Mouse (Mus musculus) retina, postnatal 1 day (tissue): ENCODE results near the gene Rnf185.
A peak's percentile ranks its signal among the peaks of the same experiment; 100 is the strongest.

ENCODE experiments used
- DNase-seq: peaks from one replicate; pipeline ENCODE4 v3.0.0-alpha.2; 2012

The Rnf185 gene

GRCm38 (mm10) chr11:3452167-3452639, at the start of gene Rnf185:
Gene Rnf185 (minus strand): TSS chr11:3452363.
- peak; percentile 98 for DNase-seq

DNA sequence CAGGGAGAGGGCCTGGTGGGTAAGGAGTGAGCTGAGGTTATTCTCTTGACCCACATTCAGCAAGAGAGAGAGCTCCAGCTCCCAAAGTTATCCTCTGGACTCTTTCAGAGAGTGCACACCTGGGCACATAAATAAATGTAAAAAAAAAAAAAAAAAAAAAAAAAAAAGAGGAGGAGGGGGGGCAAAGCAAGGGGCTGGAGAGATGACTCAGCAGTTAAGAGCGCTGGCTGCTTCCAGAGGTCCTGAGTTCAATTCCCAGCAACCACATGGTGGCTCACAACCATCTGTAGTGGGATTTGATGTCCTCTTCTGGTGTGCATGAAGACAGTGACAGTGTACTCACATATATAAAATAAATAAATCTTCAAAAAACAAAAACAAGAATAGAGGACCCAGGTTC, 45.1 kb upstream of the Rnf185 start:
- no peak for DNase-seq

GRCm38 (mm10) chr11:3496756-3497155, 44.6 kb upstream of the Rnf185 start:
- DNase-seq: no peak

- DNase-seq: no peak
Observed at GRCm38 (mm10) chr11:3495496-3495895, 43.3 kb upstream of the Rnf185 start.

GRCm38 (mm10) chr11:3494857-3495256, 42.7 kb upstream of the Rnf185 start:
- DNase-seq: no peak

- no peak for DNase-seq
Observed at GRCm38 (mm10) chr11:3492748-3493147, 40.6 kb upstream of the Rnf185 start.

GRCm38 (mm10) chr11:3489036-3489435, 36.9 kb upstream of the Rnf185 start:
- DNase-seq: no peak

GRCm38 (mm10) chr11:3487952-3488570, 35.9 kb upstream of the Rnf185 start, which contains the start of gene Pla2g3:
Gene Pla2g3 (plus strand): TSS chr11:3488284.
- DNase-seq: peak; percentile 55

DNA sequence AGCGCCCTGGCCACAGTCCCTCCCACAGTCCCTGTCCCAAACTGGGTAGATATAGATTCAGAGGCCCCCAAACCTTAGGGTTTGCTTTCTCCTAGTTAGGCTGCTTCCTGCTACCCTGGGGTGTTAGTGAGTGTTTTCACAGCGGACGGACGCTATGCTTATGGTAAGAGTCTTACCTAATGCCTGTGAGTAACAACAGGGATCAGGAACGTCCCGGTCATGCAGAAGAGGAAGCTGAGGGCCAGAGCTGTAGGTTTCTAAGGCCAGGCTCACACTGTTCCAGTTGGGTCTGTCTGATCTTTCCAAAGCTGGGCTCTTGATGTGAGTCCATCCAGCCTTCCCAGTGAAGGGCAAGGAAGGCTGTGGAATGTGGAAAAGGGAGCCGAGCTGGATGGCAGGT, 34.2 kb upstream of the Rnf185 start:
- no peak for DNase-seq

- DNase-seq: no peak
Observed at GRCm38 (mm10) chr11:3483980-3484642, 31.9 kb upstream of the Rnf185 start.

GRCm38 (mm10) chr11:3475489-3475888, 23.3 kb upstream of the Rnf185 start:
- DNase-seq: no peak

DNA sequence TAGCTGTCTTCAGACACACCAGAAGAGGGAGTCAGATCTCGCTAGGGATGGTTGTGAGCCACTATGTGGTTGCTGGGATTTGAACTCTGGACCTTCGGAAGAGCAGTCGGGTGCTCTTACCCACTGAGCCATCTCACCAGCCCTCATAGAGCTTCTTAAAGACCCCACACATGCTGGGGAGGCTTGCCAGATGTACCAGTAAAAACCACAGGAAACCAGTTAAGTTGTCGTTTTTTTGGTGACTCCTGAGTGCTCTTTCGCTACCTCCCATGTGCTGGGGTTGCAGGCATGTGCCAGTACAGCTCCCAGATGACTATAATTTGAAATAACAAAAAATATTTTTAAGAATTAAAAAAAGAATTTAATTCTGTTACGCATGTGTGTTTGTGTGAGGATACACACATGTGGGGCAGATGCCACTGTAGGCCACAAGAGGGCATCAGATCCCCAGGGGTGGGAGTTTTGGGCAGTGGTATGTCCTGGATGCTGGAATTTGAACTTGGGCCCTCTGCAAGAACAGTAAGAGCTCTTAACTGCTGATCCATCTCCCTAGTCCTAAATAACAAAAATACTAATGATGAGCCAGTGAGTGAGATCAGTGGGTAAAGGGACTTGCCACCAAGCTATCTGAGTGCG, 22.4 kb upstream of the Rnf185 start:
- DNase-seq: no peak

- peak; percentile 86 for DNase-seq
Observed at GRCm38 (mm10) chr11:3472484-3472883, 20.3 kb upstream of the Rnf185 start.

- no peak for DNase-seq
Observed at GRCm38 (mm10) chr11:3471448-3471850, 19.3 kb upstream of the Rnf185 start.

GRCm38 (mm10) chr11:3462846-3463245, 10.7 kb upstream of the Rnf185 start:
- no peak for DNase-seq

DNA sequence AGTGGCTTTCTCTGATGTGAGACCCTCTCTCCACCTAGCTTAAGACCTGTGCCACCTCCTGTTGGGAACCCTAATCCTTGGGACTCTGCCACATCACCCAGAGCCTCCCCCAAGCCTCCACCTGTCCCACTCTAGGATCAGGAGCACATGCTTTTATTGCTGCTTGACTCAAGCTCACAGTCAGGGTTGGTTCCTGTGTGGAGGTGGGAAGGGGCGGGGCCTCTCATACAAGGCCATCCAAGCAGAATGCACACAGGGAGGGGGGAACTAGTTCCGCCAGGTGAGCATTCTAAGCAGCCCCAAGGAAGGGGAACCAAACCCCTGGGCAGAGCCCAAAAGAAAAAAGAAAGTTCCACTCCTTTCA, 6.9 kb upstream of the Rnf185 start:
- no peak for DNase-seq

DNA sequence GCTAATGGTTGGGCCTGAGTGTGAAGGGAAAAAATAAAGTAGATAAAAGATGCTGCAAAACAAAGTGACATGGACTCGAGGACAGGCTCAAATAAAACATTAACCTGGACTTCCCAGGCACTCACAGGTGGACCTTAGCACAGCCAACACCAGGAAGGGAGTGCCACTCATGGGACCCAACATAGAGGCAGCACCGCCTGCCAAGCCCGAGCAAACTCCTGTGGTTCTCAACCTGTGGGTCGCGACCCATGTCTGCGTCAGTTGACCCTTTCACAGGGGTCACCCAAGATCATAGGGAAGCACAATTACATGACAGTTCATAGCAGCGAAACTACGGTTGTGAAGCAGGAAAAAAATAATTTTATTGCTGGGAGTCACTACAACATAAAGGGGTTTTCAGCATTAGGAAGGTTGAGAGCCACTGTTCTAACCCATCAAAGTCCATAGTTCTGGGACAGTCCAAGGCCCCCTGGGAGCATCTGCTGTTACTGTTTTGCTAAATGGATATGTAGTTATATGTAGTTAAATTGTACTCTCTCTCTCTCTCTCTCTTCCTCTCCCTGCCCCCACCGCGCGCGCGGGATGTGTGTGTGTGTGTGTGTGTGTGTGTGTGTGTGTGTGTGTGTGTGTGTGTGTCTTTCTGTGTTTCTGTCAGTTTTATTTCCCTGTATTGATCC, 6.4 kb upstream of the Rnf185 start:
- no peak for DNase-seq

- peak; percentile 74 for DNase-seq
Observed at GRCm38 (mm10) chr11:3456354-3456753, 4.2 kb upstream of the Rnf185 start.

GRCm38 (mm10) chr11:3454506-3454905, 2.3 kb upstream of the Rnf185 start:
- DNase-seq: no peak

GRCm38 (mm10) chr11:3453467-3453866, 1.3 kb upstream of the Rnf185 start:
- peak; percentile 10 for DNase-seq

GRCm38 (mm10) chr11:3452769-3453168, 606 bp upstream of the Rnf185 start:
- DNase-seq: peak; percentile 51

DNA sequence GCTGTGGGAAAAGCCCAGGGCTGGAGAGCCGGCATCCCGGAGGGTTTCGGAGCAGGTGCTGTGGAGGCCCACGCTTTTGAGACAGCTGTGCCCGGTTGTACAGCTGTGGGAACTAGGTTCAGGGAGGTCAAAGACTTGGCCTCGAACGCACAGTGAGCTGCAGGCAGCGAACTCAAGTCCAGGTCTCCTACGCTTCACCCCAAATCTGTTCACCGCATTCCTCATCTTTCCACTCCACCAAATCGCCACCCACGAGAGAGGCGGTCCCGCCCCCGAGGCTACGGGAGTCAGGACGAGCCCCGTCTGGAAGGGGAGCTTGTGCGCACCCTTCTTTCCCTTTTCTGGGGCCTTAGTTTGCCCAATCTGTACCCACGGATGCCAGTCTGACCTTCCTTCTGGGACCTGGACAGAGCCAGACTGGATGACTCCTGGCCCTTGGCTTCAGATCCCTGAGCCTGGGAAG, 431 bp downstream of the Rnf185 start:
- DNase-seq: no peak

- no peak for DNase-seq
Observed at GRCm38 (mm10) chr11:3444875-3445274, 7.3 kb downstream of the Rnf185 start.
